In genomic region chr1:105240185-105240584, GRCm38 (mm10) we compare ENCODE assay signal across 27 mouse cellular contexts.
"Had no signal": no experiment of that assay in that cellular context is flagged by ENCODE, and none has a peak within 500 bp of the region (broad histone marks: within the 10 kb centered on the region; RNA-seq: fewer than 3 reads in every experiment).

No protein-coding gene starts in this region.

- H3K36me3 ChIP-seq: heart, embryonic 13.5 days; heart, embryonic 15.5 days; hindbrain, embryonic 13.5 days; hindbrain, embryonic 15.5 days; kidney, embryonic 15.5 days; limb, embryonic 13.5 days; limb, embryonic 15.5 days; liver, embryonic 13.5 days had no signal

- DNase-seq: gastrocnemius, postnatal 14 days; gastrocnemius, postnatal 36 days; heart, adult 11 months; heart, adult 2 months; heart, postnatal 14 days; heart, postnatal 4 days; kidney, adult 11 months; kidney, adult 2 months; kidney, adult 9 months; kidney, postnatal 14 days; kidney, postnatal 36 days; layer of hippocampus, adult 9-11 months; layer of hippocampus, postnatal 36 days; left cerebral cortex, postnatal 4 days; liver, embryonic 13.5 days had no signal

- H3K9ac ChIP-seq: heart, embryonic 13.5 days; heart, embryonic 15.5 days; hindbrain, embryonic 13.5 days; hindbrain, embryonic 15.5 days; kidney, embryonic 15.5 days; limb, embryonic 13.5 days; limb, embryonic 15.5 days; liver, embryonic 13.5 days had no signal

- H3K4me1 ChIP-seq: hindbrain, embryonic 15.5 days; kidney, embryonic 15.5 days; limb, embryonic 13.5 days; limb, embryonic 15.5 days; liver, embryonic 13.5 days had no signal

- H3K4me2 ChIP-seq: heart, embryonic 11.5 days; heart, embryonic 13.5 days; heart, embryonic 15.5 days; hindbrain, embryonic 13.5 days; hindbrain, embryonic 15.5 days; kidney, embryonic 15.5 days; limb, embryonic 13.5 days; limb, embryonic 15.5 days; liver, embryonic 11.5 days; liver, embryonic 13.5 days had no signal

- H3K9me3 ChIP-seq: heart, embryonic 13.5 days; heart, embryonic 15.5 days; hindbrain, embryonic 13.5 days; hindbrain, embryonic 15.5 days; kidney, embryonic 15.5 days; limb, embryonic 13.5 days; limb, embryonic 15.5 days; liver, embryonic 13.5 days had no signal

- H3K27me3 ChIP-seq: heart, embryonic 13.5 days; heart, embryonic 15.5 days; hindbrain, embryonic 13.5 days; hindbrain, embryonic 15.5 days; kidney, embryonic 15.5 days; limb, embryonic 13.5 days; limb, embryonic 15.5 days; liver, embryonic 13.5 days had no signal

- H3K27ac ChIP-seq: heart, adult 2 months; heart, embryonic 13.5 days; heart, embryonic 15.5 days; hindbrain, embryonic 13.5 days; hindbrain, embryonic 15.5 days; hindbrain, postnatal 0 days; kidney, embryonic 15.5 days; kidney, postnatal 0 days; limb, embryonic 13.5 days; limb, embryonic 15.5 days; liver, embryonic 13.5 days had no signal

- H3K4me3 ChIP-seq: heart, adult 2 months; heart, embryonic 13.5 days; heart, embryonic 15.5 days; hindbrain, embryonic 13.5 days; hindbrain, embryonic 15.5 days; kidney, embryonic 15.5 days; limb, embryonic 13.5 days; limb, embryonic 15.5 days; liver, embryonic 13.5 days had no signal

- ATAC-seq: hindbrain, postnatal 0 days; intestine, embryonic 16.5 days had no signal
